Comparison of ENCODE assay signal across 7 mouse cellular contexts in the genomic region with DNA sequence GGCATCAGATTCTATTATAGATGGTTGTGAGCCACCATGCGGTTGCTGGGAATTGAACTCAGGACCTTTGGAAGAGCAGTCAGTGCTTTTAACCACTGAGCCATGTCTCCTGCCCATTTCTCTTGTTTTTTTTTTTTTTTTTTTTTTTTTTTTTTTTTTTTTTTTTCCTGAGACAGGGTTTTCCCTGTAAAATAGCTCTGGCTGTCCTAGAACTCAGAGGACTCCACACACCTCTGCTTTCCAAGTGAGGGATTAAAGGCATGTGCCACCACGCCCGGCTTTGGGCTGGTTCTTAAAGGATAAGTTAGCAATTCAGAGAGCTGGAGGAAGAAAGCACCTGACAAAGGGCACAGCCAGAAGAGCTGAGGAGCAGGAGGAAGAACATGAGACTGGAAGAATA. TPM values are rescaled to one million over a fixed set of nuclear protein-coding genes. Genes with fewer than 3 reads are reported as not detected.
DNase-seq lines count a peak whose midpoint lies in the region; ATAC-seq and TF ChIP-seq lines count a peak whose summit lies in the region.
"Not testable (repeated sequence)": the region's sequence is repeated elsewhere in the genome, so short reads cannot be mapped to it uniquely, and the experiment has no call there.

No protein-coding gene starts in this region.

- TF ChIP-seq CTCF in G1E (IDR thresholded peaks at IDR 0.05; ENCODE audit: low read depth, low read length); liver, embryonic 14.5 days (IDR thresholded peaks at IDR 0.05; ENCODE audit: low read depth): not testable (repeated sequence)

- peaks cover 73% of the 10 kb centered on the region for H3K4me1 ChIP-seq in G1E (ENCODE audit: insufficient read depth, low read depth, low read length)
- peaks cover 33% of the 10 kb centered on the region for H3K4me1 ChIP-seq in embryonic facial prominence, embryonic 10.5 days
- H3K4me1 ChIP-seq in forebrain, embryonic 11.5 days (replicated peaks; ENCODE audit: control insufficient read depth, insufficient read depth, low read length): peaks cover 12% of the 10 kb centered on the region
- peaks cover 30% of the 10 kb centered on the region for H3K4me1 ChIP-seq in hindbrain, embryonic 15.5 days (replicated peaks)
- H3K4me1 ChIP-seq in limb, embryonic 12.5 days (replicated peaks): peaks cover 23% of the 10 kb centered on the region
- peaks cover 3 to 17% of the 10 kb centered on the region in 2 experiments; a peak in 3 of 4 replicates for H3K4me1 ChIP-seq in liver, embryonic 14.5 days (replicated peaks; ENCODE audit: control insufficient read depth in 2 of 2, insufficient read depth in 2 of 2, low read length in 1 of 2)
- peaks cover 37% of the 10 kb centered on the region for H3K4me1 ChIP-seq in midbrain, embryonic 10.5 days

- H3K9ac ChIP-seq in forebrain, embryonic 11.5 days (ENCODE audit: low read length); hindbrain, embryonic 15.5 days; limb, embryonic 12.5 days (replicated peaks); liver, embryonic 14.5 days (replicated peaks): not testable (repeated sequence)

- not testable (repeated sequence) for TF ChIP-seq EP300 in liver, embryonic 14.5 days (IDR thresholded peaks at IDR 0.05; ENCODE audit: low read depth)

- H3K36me3 ChIP-seq in G1E (replicated peaks): peaks cover 70% of the 10 kb centered on the region
- H3K36me3 ChIP-seq in embryonic facial prominence, embryonic 10.5 days (replicated peaks): peaks cover 60% of the 10 kb centered on the region
- H3K36me3 ChIP-seq in forebrain, embryonic 11.5 days (ENCODE audit: control insufficient read depth, insufficient read depth, low read length); liver, embryonic 14.5 days (replicated peaks; ENCODE audit: control insufficient read depth, insufficient read depth, low read depth): not testable (repeated sequence)
- peaks cover 13% of the 10 kb centered on the region for H3K36me3 ChIP-seq in hindbrain, embryonic 15.5 days
- H3K36me3 ChIP-seq in limb, embryonic 12.5 days: peaks cover 27% of the 10 kb centered on the region
- peaks cover 54% of the 10 kb centered on the region for H3K36me3 ChIP-seq in midbrain, embryonic 10.5 days

- peak overlapping the region; percentile 75 for H3K4me3 ChIP-seq in G1E (ENCODE audit: low read depth, low read length)
- peak overlapping the region; percentile 82; the same call in 1 of the 2 replicates for H3K4me3 ChIP-seq in embryonic facial prominence, embryonic 10.5 days
- H3K4me3 ChIP-seq in forebrain, embryonic 11.5 days (ENCODE audit: low read depth, low read length): 0 out of 2 replicates have a peak overlapping the region, but pooled peaks have one; percentile 66
- not testable (repeated sequence) for H3K4me3 ChIP-seq in hindbrain, embryonic 15.5 days; limb, embryonic 12.5 days (replicated peaks)
- peak overlapping the region in 1 of 2 experiments; percentile 69; a peak in 2 of 4 replicates for H3K4me3 ChIP-seq in liver, embryonic 14.5 days (ENCODE audit: insufficient read depth in 1 of 2, low read depth in 2 of 2, low read length in 2 of 2)
- H3K4me3 ChIP-seq in midbrain, embryonic 10.5 days: peak overlapping the region; percentile 90; the same call in 1 of the 2 replicates

- H3K27ac ChIP-seq in embryonic facial prominence, embryonic 10.5 days (replicated peaks); forebrain, embryonic 11.5 days (ENCODE audit: low read depth, low read length); hindbrain, embryonic 15.5 days (replicated peaks); limb, embryonic 12.5 days; liver, embryonic 14.5 days; midbrain, embryonic 10.5 days (replicated peaks): not testable (repeated sequence)

- H3K27me3 ChIP-seq in G1E (ENCODE audit: insufficient read depth, low read length); embryonic facial prominence, embryonic 10.5 days (replicated peaks; ENCODE audit: low read depth, poor library complexity, severe bottlenecking); forebrain, embryonic 11.5 days (ENCODE audit: control insufficient read depth, insufficient read depth, low read length); hindbrain, embryonic 15.5 days; limb, embryonic 12.5 days; liver, embryonic 14.5 days (ENCODE audit: control insufficient read depth, insufficient read depth, low read length); midbrain, embryonic 10.5 days (ENCODE audit: low read depth, poor library complexity, severe bottlenecking): not testable (repeated sequence)

- DNase-seq in G1E (ENCODE audit: low spot score); embryonic facial prominence, embryonic 10.5 days (ENCODE audit: low spot score); liver, embryonic 14.5 days (ENCODE audit: low read depth in 3 of 3, low spot score in 3 of 3); midbrain, embryonic 10.5 days (ENCODE audit: low spot score): not testable (repeated sequence)
- DNase-seq in forebrain, embryonic 11.5 days (ENCODE audit: low spot score): peak; percentile 40

- not testable (repeated sequence) for H3K4me2 ChIP-seq in forebrain, embryonic 11.5 days (ENCODE audit: low read depth, low read length, severe bottlenecking)
- H3K4me2 ChIP-seq in hindbrain, embryonic 15.5 days: peak overlapping the region; percentile 62; the same call in 1 of the 2 replicates
- H3K4me2 ChIP-seq in limb, embryonic 12.5 days: peak overlapping the region; percentile 60; the same call in 1 of the 2 replicates
- H3K4me2 ChIP-seq in liver, embryonic 14.5 days (ENCODE audit: low read depth): peak overlapping the region; percentile 78

- ATAC-seq in G1E (ENCODE audit: extremely low read depth, insufficient number of reproducible peaks, low FRiP score, poor library complexity, severe bottlenecking); forebrain, embryonic 11.5 days (replicated peaks; ENCODE audit: low FRiP score); hindbrain, embryonic 15.5 days (ENCODE audit: low FRiP score, low read depth); limb, embryonic 12.5 days (ENCODE audit: insufficient number of reproducible peaks, insufficient read depth, low FRiP score, low TSS enrichment, low read depth); liver, embryonic 14.5 days (ENCODE audit: insufficient read depth): not testable (repeated sequence)

- 88% methylated on average over 3 of the region's 3 CpGs for WGBS in embryonic facial prominence, embryonic 10.5 days
- 98% methylated on average over 3 of the region's 3 CpGs for WGBS in forebrain, embryonic 11.5 days
- 94% methylated on average over 3 of the region's 3 CpGs for WGBS in hindbrain, embryonic 15.5 days
- 95% methylated on average over 3 of the region's 3 CpGs for WGBS in limb, embryonic 12.5 days
- 78% methylated on average over 3 of the region's 3 CpGs for WGBS in liver, embryonic 14.5 days (ENCODE audit: insufficient replicate concordance)
- WGBS in midbrain, embryonic 10.5 days: 92% methylated on average over 3 of the region's 3 CpGs

- H3K9me3 ChIP-seq in G1E (replicated peaks); embryonic facial prominence, embryonic 10.5 days; forebrain, embryonic 11.5 days (ENCODE audit: control insufficient read depth, low read length); hindbrain, embryonic 15.5 days; limb, embryonic 12.5 days; liver, embryonic 14.5 days (ENCODE audit: control insufficient read depth, low read length); midbrain, embryonic 10.5 days (replicated peaks): not testable (repeated sequence)

RNA-seq across cellular contexts. Expression of gene Chchd4, which starts 1.9 kb away (rescaled TPM):
- total RNA-seq in G1E (2014; fragmentation: Nextera tagmentation) (9.6 and 11.8 TPM in 2 replicates), G1E (2017) (19.3 and 22.1 TPM in 2 replicates)
- 13.4 and 16.1 TPM in 2 replicates for polyA plus RNA-seq in G1E (2012)
- 35.3 and 38.2 TPM in 2 replicates for polyA plus RNA-seq in embryonic facial prominence, embryonic 10.5 days (2016; fragmentation: Nextera tagmentation; extraction: Ambion mirVana)
- 29.6 and 32.8 TPM in 2 replicates for polyA plus RNA-seq in forebrain, embryonic 11.5 days (2014; fragmentation: Nextera tagmentation; extraction: Ambion mirVana)
- 36.2 and 37.7 TPM in 2 replicates for polyA plus RNA-seq in hindbrain, embryonic 15.5 days (2015; fragmentation: Nextera tagmentation; extraction: Ambion mirVana)
- polyA plus RNA-seq in limb, embryonic 12.5 days (2016; fragmentation: Nextera tagmentation; extraction: Ambion mirVana): 20.0 and 21.1 TPM in 2 replicates
- 5.0 and 6.6 TPM in 2 replicates for polyA plus RNA-seq in liver, embryonic 14.5 days (2012; rRNA removed)
- 14.1 and 14.9 TPM in 2 replicates for polyA plus RNA-seq in liver, embryonic 14.5 days (2014; fragmentation: Nextera tagmentation; extraction: Ambion mirVana)
- polyA plus RNA-seq in midbrain, embryonic 10.5 days (2016; fragmentation: Nextera tagmentation; extraction: Ambion mirVana): 30.7 and 34.3 TPM in 2 replicates

RNA-seq across cellular contexts. Expression of gene Tmem43, which starts 2.1 kb away (rescaled TPM):
- total RNA-seq in G1E (2014; fragmentation: Nextera tagmentation): 11.0 and 16.2 TPM in 2 replicates
- 21.0 and 24.3 TPM in 2 replicates for total RNA-seq in G1E (2017)
- polyA plus RNA-seq in G1E (2012): 1.5 and 2.3 TPM in 2 replicates
- polyA plus RNA-seq in embryonic facial prominence, embryonic 10.5 days (2016; fragmentation: Nextera tagmentation; extraction: Ambion mirVana): 62.5 and 66.1 TPM in 2 replicates
- 71.0 and 76.5 TPM in 2 replicates for polyA plus RNA-seq in forebrain, embryonic 11.5 days (2014; fragmentation: Nextera tagmentation; extraction: Ambion mirVana)
- 47.9 and 50.4 TPM in 2 replicates for polyA plus RNA-seq in hindbrain, embryonic 15.5 days (2015; fragmentation: Nextera tagmentation; extraction: Ambion mirVana)
- polyA plus RNA-seq in limb, embryonic 12.5 days (2016; fragmentation: Nextera tagmentation; extraction: Ambion mirVana): 54.0 and 58.1 TPM in 2 replicates
- 7.1 and 7.4 TPM in 2 replicates for polyA plus RNA-seq in liver, embryonic 14.5 days (2012; rRNA removed)
- polyA plus RNA-seq in liver, embryonic 14.5 days (2014; fragmentation: Nextera tagmentation; extraction: Ambion mirVana): 9.3 and 11.3 TPM in 2 replicates
- polyA plus RNA-seq in midbrain, embryonic 10.5 days (2016; fragmentation: Nextera tagmentation; extraction: Ambion mirVana): 72.0 and 74.8 TPM in 2 replicates

RNA-seq across cellular contexts. Expression of gene Xpc, which starts 44.3 kb away (rescaled TPM):
- total RNA-seq in G1E (2014; fragmentation: Nextera tagmentation) (5.8 TPM in 2 replicates), G1E (2017) (13.1 and 16.6 TPM in 2 replicates)
- 6.8 and 7.9 TPM in 2 replicates for polyA plus RNA-seq in G1E (2012)
- 26.7 and 27.3 TPM in 2 replicates for polyA plus RNA-seq in embryonic facial prominence, embryonic 10.5 days (2016; fragmentation: Nextera tagmentation; extraction: Ambion mirVana)
- polyA plus RNA-seq in forebrain, embryonic 11.5 days (2014; fragmentation: Nextera tagmentation; extraction: Ambion mirVana): 22.5 and 23.1 TPM in 2 replicates
- polyA plus RNA-seq in hindbrain, embryonic 15.5 days (2015; fragmentation: Nextera tagmentation; extraction: Ambion mirVana): 16.7 and 18.6 TPM in 2 replicates
- 26.3 and 26.4 TPM in 2 replicates for polyA plus RNA-seq in limb, embryonic 12.5 days (2016; fragmentation: Nextera tagmentation; extraction: Ambion mirVana)
- 1.8 and 2.8 TPM in 2 replicates for polyA plus RNA-seq in liver, embryonic 14.5 days (2012; rRNA removed)
- polyA plus RNA-seq in liver, embryonic 14.5 days (2014; fragmentation: Nextera tagmentation; extraction: Ambion mirVana): 3.6 and 3.7 TPM in 2 replicates
- 22.8 and 24.3 TPM in 2 replicates for polyA plus RNA-seq in midbrain, embryonic 10.5 days (2016; fragmentation: Nextera tagmentation; extraction: Ambion mirVana)

RNA-seq across cellular contexts. Expression of gene Lsm3, which starts 44.3 kb away (rescaled TPM):
- total RNA-seq in G1E (2014; fragmentation: Nextera tagmentation): 41.3 and 47.4 TPM in 2 replicates
- 263 and 300 TPM in 2 replicates for total RNA-seq in G1E (2017)
- 10.2 and 15.3 TPM in 2 replicates for polyA plus RNA-seq in G1E (2012)
- polyA plus RNA-seq in embryonic facial prominence, embryonic 10.5 days (2016; fragmentation: Nextera tagmentation; extraction: Ambion mirVana): 444 and 453 TPM in 2 replicates
- 324 and 325 TPM in 2 replicates for polyA plus RNA-seq in forebrain, embryonic 11.5 days (2014; fragmentation: Nextera tagmentation; extraction: Ambion mirVana)
- polyA plus RNA-seq in hindbrain, embryonic 15.5 days (2015; fragmentation: Nextera tagmentation; extraction: Ambion mirVana): 144 and 159 TPM in 2 replicates
- 344 and 347 TPM in 2 replicates for polyA plus RNA-seq in limb, embryonic 12.5 days (2016; fragmentation: Nextera tagmentation; extraction: Ambion mirVana)
- polyA plus RNA-seq in liver, embryonic 14.5 days (2012; rRNA removed): 56.3 and 84.8 TPM in 2 replicates
- polyA plus RNA-seq in liver, embryonic 14.5 days (2014; fragmentation: Nextera tagmentation; extraction: Ambion mirVana): 167 and 171 TPM in 2 replicates
- 341 and 391 TPM in 2 replicates for polyA plus RNA-seq in midbrain, embryonic 10.5 days (2016; fragmentation: Nextera tagmentation; extraction: Ambion mirVana)
